Mouse (Mus musculus): ENCODE data around the gene Arf3. TPM values are rescaled to one million over a fixed set of nuclear protein-coding genes. Genes with fewer than 3 reads are reported as not detected.
"Not testable (repeated sequence)": the region's sequence is repeated elsewhere in the genome, so short reads cannot be mapped to it uniquely, and the experiment has no call there.

Gene Arf3
- 36.0 and 38.6 TPM in 2 replicates for total RNA-seq (2017)

DNA sequence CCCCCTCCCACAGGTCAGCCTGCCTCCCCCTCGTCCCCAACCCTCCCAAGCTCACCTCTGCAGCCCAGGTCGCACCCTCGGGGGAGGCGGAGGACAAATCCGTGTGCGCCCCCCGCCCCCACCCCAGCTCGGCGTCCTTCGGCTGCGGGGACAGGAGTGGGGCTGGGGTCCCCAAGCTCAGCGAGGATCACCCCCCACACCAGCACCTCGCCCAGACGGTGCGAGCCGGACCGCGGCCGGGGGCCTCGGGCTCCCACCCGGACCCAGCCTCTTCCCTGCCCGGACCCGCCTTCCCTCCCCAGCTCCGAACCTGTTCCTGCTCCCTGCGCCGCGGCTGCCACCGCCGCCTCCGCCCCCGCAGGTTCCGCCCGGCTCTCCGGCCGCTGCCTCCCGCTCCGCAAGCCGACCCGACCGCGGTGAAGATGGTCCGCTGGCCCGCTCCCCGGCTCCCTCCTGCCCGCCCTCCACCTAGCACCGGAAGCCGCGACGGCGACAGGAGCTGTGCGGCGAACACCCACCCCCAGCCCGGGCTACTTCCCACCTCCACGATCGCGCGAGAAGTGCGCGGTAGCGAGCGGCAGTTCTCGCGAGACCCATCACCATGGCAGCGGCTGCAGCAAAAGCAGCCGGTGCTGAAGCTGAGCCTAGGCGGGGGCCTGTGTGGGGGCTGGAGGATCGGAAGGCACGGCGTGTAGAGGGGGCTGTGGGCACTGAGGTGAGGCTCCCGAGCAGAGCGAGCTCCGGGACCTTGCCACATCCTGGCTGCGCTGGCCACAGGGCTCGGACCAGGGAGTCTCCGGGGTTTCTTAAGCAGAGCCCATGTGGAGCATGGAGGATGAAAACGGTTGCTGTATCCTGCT is at the start of gene Arf3:
Gene Arf3 (minus strand): TSS at position 545 of the 860 bp plus-strand sequence.
- ATAC-seq (replicated peaks in 1 of 2; ENCODE audit: insufficient read depth in 1 of 2, low FRiP score in 2 of 2, low TSS enrichment in 1 of 2, low read depth in 1 of 2, poor library complexity in 2 of 2, severe bottlenecking in 2 of 2), result peak; percentile 93 to 96

GRCm38 (mm10) chr15:98810212-98810611 is 47.2 kb upstream of the Arf3 start:
- ATAC-seq (replicated peaks in 1 of 2; ENCODE audit: insufficient read depth in 1 of 2, low FRiP score in 2 of 2, low TSS enrichment in 1 of 2, low read depth in 1 of 2, poor library complexity in 2 of 2, severe bottlenecking in 2 of 2), result not testable (repeated sequence)

GRCm38 (mm10) chr15:98809390-98809789 is 46.4 kb upstream of the Arf3 start, which contains the start of gene Ddn:
Ddn (minus strand) TSS chr15:98809490.
- ATAC-seq (replicated peaks in 1 of 2; ENCODE audit: insufficient read depth in 1 of 2, low FRiP score in 2 of 2, low TSS enrichment in 1 of 2, low read depth in 1 of 2, poor library complexity in 2 of 2, severe bottlenecking in 2 of 2), result no peak

- ATAC-seq (replicated peaks in 1 of 2; ENCODE audit: insufficient read depth in 1 of 2, low FRiP score in 2 of 2, low TSS enrichment in 1 of 2, low read depth in 1 of 2, poor library complexity in 2 of 2, severe bottlenecking in 2 of 2), result no peak
These were observed 45.7 kb upstream of the Arf3 start for GRCm38 (mm10) chr15:98808651-98809134.

GRCm38 (mm10) chr15:98807895-98808650 is 45.1 kb upstream of the Arf3 start:
- peak in 1 of 2 experiments; percentile 29; a peak in 2 of 4 replicates for ATAC-seq (replicated peaks in 1 of 2; ENCODE audit: insufficient read depth in 1 of 2, low FRiP score in 2 of 2, low TSS enrichment in 1 of 2, low read depth in 1 of 2, poor library complexity in 2 of 2, severe bottlenecking in 2 of 2)

- no peak for ATAC-seq (replicated peaks in 1 of 2; ENCODE audit: insufficient read depth in 1 of 2, low FRiP score in 2 of 2, low TSS enrichment in 1 of 2, low read depth in 1 of 2, poor library complexity in 2 of 2, severe bottlenecking in 2 of 2)
These were observed 44.1 kb upstream of the Arf3 start for GRCm38 (mm10) chr15:98806809-98807770.

DNA sequence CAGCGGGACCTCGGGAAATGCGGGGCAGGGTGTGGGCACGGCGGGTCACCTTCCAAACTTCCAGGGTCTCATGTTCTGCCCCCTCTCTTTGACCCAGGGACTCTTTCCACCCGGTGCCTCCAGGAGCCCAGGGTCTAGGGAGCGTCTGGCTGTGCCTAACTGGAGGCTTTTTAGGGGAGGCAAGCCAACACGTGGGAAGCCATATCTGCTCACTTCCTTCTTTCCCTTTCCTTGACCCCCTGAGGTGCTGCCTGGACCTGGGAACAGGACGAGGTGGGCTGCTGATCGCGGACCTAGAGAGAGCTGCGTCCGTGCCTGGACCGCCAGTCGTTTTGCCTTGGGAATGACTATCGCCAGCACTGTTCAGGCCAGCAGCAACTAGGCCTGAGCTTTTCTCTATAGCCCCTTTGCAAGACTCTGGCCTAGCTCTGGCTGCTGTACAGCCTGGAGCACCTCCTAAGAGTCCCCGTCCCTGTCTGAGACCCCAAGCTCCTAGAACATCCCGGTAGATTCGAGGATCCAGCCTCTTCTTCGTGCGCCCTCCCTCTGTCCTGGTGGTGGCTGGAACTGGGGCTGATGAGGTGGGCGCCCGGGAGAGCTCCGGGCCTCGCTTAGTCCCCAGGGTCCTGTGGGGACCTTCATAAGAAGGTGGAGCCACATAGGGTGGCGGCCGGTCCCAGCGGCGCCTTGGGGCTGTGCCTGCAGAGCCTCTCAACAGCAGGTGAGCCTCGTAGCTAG is 43.2 kb upstream of the Arf3 start:
- ATAC-seq (replicated peaks in 1 of 2; ENCODE audit: insufficient read depth in 1 of 2, low FRiP score in 2 of 2, low TSS enrichment in 1 of 2, low read depth in 1 of 2, poor library complexity in 2 of 2, severe bottlenecking in 2 of 2), result no peak

DNA sequence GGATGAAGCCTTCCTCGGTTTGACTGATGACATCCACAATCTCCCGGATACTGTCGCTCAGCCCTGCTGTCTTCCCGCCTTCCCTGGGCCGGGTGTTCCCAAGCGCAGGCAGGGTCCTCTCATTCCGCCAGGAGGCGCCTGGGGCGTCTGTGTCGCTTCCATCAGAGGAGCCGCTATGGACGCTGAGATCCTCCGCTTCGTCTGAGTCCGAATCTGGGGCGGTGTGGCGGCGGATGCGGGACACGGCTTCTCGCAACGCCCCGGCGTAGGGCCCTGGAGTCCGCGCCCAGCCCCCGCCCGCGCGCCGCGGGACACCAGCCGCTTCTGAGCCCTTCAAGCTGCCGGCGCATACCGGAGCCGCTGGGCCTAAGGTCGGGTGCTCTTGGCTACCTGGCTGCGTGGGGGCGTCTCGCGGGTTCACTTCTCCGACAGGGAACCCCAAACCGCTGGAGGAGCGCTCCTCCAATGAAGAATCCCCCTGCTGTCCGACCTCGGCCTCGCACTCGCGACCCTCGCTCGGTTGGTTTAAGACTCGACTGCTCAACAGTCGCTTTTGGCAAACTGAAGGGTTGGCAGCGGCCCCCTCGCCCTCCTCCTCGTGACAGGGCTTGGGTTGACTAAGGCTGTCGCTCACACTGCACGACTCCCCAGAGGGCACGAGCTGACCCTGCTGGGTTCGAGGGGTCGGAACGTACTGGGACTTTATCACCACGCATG is 42.5 kb upstream of the Arf3 start:
- ATAC-seq (replicated peaks in 1 of 2; ENCODE audit: insufficient read depth in 1 of 2, low FRiP score in 2 of 2, low TSS enrichment in 1 of 2, low read depth in 1 of 2, poor library complexity in 2 of 2, severe bottlenecking in 2 of 2), result 0 out of 4 replicates have a peak, but pooled peaks of 1 of the 2 experiments have one; percentile 19

GRCm38 (mm10) chr15:98804054-98804453 is 41.0 kb upstream of the Arf3 start:
- peak; percentile 49 to 60; a peak in 3 of 4 replicates for ATAC-seq (replicated peaks in 1 of 2; ENCODE audit: insufficient read depth in 1 of 2, low FRiP score in 2 of 2, low TSS enrichment in 1 of 2, low read depth in 1 of 2, poor library complexity in 2 of 2, severe bottlenecking in 2 of 2)

DNA sequence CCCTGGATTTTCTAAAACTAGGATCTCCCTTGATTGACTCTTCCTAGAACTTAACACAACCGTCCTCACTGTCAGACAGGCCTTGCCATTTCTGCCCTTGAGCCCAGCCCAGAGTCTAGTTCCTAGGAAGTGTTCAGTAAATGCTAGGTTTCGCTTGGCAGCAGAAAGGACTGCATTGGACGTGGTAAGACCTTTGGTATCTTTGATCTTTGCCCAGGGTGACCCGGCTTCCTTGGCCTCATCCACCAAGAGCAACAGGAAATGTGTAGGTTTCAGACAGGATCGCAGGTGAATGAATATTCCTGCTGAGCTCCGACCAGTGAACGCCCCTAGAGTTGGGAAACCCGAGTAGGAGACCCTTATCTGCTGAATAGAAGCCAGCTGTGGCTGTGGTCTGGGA is 39.9 kb upstream of the Arf3 start:
- no peak for ATAC-seq (replicated peaks in 1 of 2; ENCODE audit: insufficient read depth in 1 of 2, low FRiP score in 2 of 2, low TSS enrichment in 1 of 2, low read depth in 1 of 2, poor library complexity in 2 of 2, severe bottlenecking in 2 of 2)

DNA sequence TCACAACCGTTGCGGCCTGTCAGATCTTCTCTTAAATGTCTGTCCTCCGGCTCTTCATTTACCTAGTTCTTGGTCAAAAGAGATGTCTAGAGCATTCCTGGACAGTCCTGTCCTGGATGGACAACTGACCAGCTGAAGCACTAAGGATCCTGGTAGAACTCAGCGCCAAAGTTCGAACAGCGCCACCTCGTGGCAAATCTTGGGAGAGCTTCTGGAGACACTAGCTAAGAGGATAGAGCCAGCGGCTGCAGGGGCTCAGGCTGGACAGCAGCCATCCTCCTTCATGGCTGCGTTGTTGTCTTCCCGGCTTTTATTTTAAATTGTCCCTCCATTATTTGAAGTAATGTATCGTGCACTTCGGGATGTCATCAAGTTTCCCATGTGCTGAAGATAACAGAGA is 36.4 kb upstream of the Arf3 start:
- peak; percentile 35 to 61; a peak in 2 of 4 replicates for ATAC-seq (replicated peaks in 1 of 2; ENCODE audit: insufficient read depth in 1 of 2, low FRiP score in 2 of 2, low TSS enrichment in 1 of 2, low read depth in 1 of 2, poor library complexity in 2 of 2, severe bottlenecking in 2 of 2)

GRCm38 (mm10) chr15:98798903-98799302 is 35.9 kb upstream of the Arf3 start:
- ATAC-seq (replicated peaks in 1 of 2; ENCODE audit: insufficient read depth in 1 of 2, low FRiP score in 2 of 2, low TSS enrichment in 1 of 2, low read depth in 1 of 2, poor library complexity in 2 of 2, severe bottlenecking in 2 of 2), result no peak

DNA sequence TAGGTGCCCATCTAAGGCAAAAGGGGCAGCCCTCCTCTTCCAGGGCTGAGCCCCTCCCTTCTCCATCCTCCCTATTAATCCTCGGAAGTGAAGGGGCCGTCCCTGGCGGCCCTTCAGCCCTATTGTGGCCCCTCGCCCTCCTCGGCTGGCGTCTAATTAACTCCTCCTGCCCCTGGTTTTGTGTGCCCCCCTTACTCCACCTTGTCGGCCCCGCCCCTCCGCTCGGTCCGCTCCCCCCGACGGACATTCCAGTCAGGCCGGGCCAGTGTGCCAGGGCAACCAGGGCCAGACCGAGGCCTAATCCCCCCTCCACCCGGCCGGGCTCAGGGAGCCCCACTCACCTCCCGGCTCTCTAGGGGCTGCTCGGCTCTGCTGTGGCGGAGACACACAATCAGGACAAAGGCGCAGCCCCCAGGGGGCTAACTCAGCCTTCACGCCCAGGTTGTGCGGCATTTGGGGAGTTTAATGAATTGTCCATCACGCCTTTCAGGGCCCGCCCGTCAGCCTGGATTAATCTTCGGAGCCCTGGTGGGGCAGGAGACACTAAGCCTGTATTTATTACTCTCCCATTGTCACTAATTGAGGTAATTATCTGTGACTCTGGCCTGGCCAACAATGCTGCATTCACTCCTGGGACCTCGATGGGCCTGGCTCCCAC is 35.0 kb upstream of the Arf3 start:
- ATAC-seq (replicated peaks in 1 of 2; ENCODE audit: insufficient read depth in 1 of 2, low FRiP score in 2 of 2, low TSS enrichment in 1 of 2, low read depth in 1 of 2, poor library complexity in 2 of 2, severe bottlenecking in 2 of 2), result no peak

DNA sequence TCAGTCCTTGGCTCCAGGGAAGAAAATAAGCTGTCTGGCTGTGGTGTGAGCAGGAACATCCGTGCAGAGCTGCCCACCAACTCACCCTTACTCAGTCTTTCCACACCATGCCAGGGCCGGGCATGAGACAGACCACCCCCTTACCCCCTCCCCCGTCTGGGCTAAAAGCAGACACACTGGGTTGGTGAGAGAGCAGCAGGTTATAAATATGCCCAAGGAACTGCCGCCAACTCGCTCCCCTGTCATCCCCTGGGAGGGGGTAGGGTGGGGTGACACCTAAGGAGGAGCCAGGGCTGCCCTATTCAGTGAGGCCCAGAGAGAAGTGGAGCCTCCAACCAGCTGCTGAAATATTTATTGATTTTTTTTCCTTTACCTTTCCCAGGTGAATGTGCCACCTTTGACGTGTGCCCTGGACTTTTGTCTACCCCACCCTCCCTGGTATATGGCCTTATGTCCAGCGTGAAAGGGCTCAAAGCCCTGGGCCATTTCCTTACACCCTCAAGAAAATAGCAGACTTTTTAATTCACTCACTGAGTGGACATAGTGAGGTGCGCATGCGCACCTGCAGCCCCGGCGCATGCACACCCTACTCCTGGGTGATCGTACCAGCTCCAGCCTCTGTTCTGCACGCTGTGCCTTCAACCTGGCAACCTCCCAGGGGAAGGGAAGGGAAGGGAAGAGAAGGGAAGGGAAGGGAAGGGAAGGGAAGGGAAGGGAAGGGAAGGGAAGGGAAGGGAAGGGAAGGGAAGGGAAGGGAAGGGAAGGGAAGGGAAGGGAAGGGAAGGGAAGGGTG is 34.0 kb upstream of the Arf3 start:
- ATAC-seq (replicated peaks in 1 of 2; ENCODE audit: insufficient read depth in 1 of 2, low FRiP score in 2 of 2, low TSS enrichment in 1 of 2, low read depth in 1 of 2, poor library complexity in 2 of 2, severe bottlenecking in 2 of 2), result no peak

Measured in hematopoietic stem cell, adult 5-6 weeks (primary cell).